Mouse (Mus musculus) liver, embryonic 14 days (tissue): Measurements from ENCODE around the gene Paqr5. TPM values are rescaled to one million over a fixed set of nuclear protein-coding genes. Genes with fewer than 3 reads are reported as not detected.

Source experiments
- polyA plus RNA-seq: library from polyadenylated mRNA; depleted of rRNA; stranded (reverse); fragments of >200 nt; gene quantifications from 2 replicates; pipeline ENCODE4 v1.2.3, GENCODE M21; 2012; rRNA removed

The Paqr5 gene
- 0.08 and 0.14 TPM in 2 replicates for polyA plus RNA-seq

DNA sequence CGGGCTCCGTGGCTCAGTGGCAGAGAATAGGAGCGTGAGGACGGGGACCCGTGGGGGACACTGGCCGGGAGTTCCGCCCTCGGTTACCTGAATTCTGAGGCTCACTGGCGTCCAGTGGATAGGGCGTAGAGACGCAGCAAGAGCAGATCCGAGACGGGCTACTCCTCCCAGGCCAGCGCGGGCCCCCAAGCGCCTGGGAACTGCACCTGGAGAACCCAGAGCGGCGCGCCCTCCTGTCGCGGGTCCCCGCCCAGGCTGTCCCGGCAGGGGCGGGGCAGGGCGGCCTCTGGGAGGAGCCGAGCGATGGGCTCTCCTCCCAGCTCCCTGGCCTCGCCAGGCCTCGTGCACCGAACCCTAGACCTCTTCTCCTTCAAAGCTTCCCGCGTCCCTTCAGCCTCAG lies at the start of gene Paqr5:
Gene Paqr5 (minus strand): TSS at position 257 of the 400 bp plus-strand sequence.

DNA sequence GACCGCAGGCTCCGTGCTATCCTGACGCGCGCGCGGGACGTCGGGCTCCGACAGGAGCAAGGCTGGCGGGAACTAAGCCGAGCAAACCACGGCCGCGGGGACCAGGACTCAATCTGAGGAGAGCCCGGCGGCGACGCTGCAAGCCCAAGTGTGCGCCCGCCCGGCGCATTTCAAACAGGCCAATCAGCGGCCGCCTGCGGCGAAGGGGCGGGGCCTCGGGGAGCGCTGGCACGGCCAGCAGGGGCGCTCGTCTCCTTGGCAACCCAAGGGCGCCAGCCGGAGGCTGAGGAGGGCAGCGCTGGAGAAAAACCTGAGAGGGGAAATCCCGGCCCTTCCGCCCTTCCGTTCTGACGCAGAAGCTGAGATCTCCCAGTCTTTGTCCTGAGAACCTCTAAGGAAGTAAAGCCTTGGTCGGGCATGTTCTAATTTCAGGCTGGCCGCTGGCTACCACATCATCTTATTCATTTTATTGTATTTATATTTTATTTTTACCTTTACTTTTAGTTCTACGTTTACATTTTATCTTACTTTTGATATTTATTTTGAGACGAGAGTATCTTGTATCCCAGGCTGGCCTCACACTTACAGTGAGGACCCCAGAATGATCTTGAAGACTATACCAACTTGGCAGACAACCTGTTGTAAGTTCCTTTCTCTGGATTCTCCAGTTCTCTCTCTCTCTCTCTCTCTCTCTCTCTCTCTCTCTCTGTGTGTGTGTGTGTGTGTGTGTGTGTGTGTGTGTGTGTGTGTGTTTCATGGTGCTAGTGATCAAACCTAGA lies 79.8 kb downstream of the Paqr5 start, which contains the start of gene Kif23:
Gene Kif23 (minus strand): TSS at position 152 of the 779 bp plus-strand sequence.

GRCm38 (mm10) chr9:61914203-61914916 lies 112.3 kb downstream of the Paqr5 start, which contains the start of gene Rplp1:
TSS of gene Rplp1 (minus strand) at chr9:61914542.

Other genes with a start within 250 kb of the Paqr5 start
- 5,622 and 5,683 TPM in 2 replicates for gene Rplp1, start 112.3 kb downstream of the Paqr5 start, polyA plus RNA-seq
- gene Kif23, start 80.1 kb downstream of the Paqr5 start, polyA plus RNA-seq, result 37.9 and 54.6 TPM in 2 replicates
- gene Glce, start 95.8 kb upstream of the Paqr5 start, polyA plus RNA-seq, result 2.9 and 3.1 TPM in 2 replicates